Mouse (Mus musculus) thymus, postnatal 0 days (tissue): ENCODE results near the gene Napsa. TPM values are rescaled to one million over a fixed set of nuclear protein-coding genes. Genes with fewer than 3 reads are reported as not detected.

ENCODE experiments used
- DNase-seq: peaks from one replicate; pipeline ENCODE4 v3.0.0-alpha.2; 2015; ENCODE audit warnings: low spot score
- polyA plus RNA-seq: library from polyadenylated mRNA; unstranded; fragments of >200 nt; fragmentation: Nextera tagmentation; extraction: Ambion mirVana; gene quantifications from 2 replicates; pipeline ENCODE4 v1.2.1, GENCODE M21; 2015

Napsa gene
- polyA plus RNA-seq, 1 experiment from 2014 or later: 11.1 TPM

- no peak for DNase-seq
These were observed 1.2 kb upstream of the Napsa start for GRCm38 (mm10) chr7:44570989-44571388.

GRCm38 (mm10) chr7:44571811-44572210 is 369 bp upstream of the Napsa start:
- DNase-seq: no peak

GRCm38 (mm10) chr7:44572956-44573484 is 840 bp downstream of the Napsa start:
- DNase-seq: no peak

GRCm38 (mm10) chr7:44576333-44576844 is 4.2 kb downstream of the Napsa start:
- no peak for DNase-seq

- no peak for DNase-seq
These were observed 9.5 kb downstream of the Napsa start for GRCm38 (mm10) chr7:44581637-44582036.

GRCm38 (mm10) chr7:44582709-44583108 is 10.5 kb downstream of the Napsa start:
- no peak for DNase-seq

- no peak for DNase-seq
These were observed 11.0 kb downstream of the Napsa start for GRCm38 (mm10) chr7:44583146-44583545.

GRCm38 (mm10) chr7:44584265-44584804 is 12.2 kb downstream of the Napsa start:
- DNase-seq: no peak

GRCm38 (mm10) chr7:44584921-44585320 is 12.7 kb downstream of the Napsa start:
- DNase-seq: no peak

GRCm38 (mm10) chr7:44585606-44586005 is 13.4 kb downstream of the Napsa start:
- no peak for DNase-seq

GRCm38 (mm10) chr7:44586518-44586917 is 14.3 kb downstream of the Napsa start:
- peak; percentile 18 for DNase-seq

- peak; percentile 44 for DNase-seq
These were observed 14.8 kb downstream of the Napsa start for GRCm38 (mm10) chr7:44586930-44587329.

- no peak for DNase-seq
These were observed 15.5 kb downstream of the Napsa start for GRCm38 (mm10) chr7:44587676-44588075.

GRCm38 (mm10) chr7:44588338-44588737 is 16.2 kb downstream of the Napsa start:
- DNase-seq: no peak

- peak; percentile 45 for DNase-seq
These were observed 17.0 kb downstream of the Napsa start for GRCm38 (mm10) chr7:44589149-44589548.

GRCm38 (mm10) chr7:44589946-44590345 is 17.8 kb downstream of the Napsa start:
- DNase-seq: no peak

- DNase-seq: peak; percentile 74
These were observed 18.5 kb downstream of the Napsa start, which contains the start of gene Kcnc3 for GRCm38 (mm10) chr7:44590402-44591347. Gene Kcnc3 (plus strand): TSS chr7:44590664.

GRCm38 (mm10) chr7:44591348-44592116 is 19.4 kb downstream of the Napsa start:
- DNase-seq: no peak

GRCm38 (mm10) chr7:44593051-44593450 is 20.9 kb downstream of the Napsa start:
- DNase-seq: no peak

- peak; percentile 78 for DNase-seq
These were observed 21.6 kb downstream of the Napsa start for GRCm38 (mm10) chr7:44593775-44594174.

GRCm38 (mm10) chr7:44594291-44594690 is 22.1 kb downstream of the Napsa start:
- no peak for DNase-seq
